Mouse (Mus musculus) embryonic facial prominence, embryonic 10.5 days (tissue): ENCODE data around the gene Slco1b2. TPM values are rescaled to one million over a fixed set of nuclear protein-coding genes. Genes with fewer than 3 reads are reported as not detected.

Source experiments
- DNase-seq: peaks from one replicate; pipeline ENCODE4 v3.0.0-alpha.2; 2017; ENCODE audit warnings: low spot score
- H3K27ac ChIP-seq: fragments of 300-500 bp; sonication (generic); replicated peaks from 2 replicates; pipeline ENCODE4 v1.5.1; 2016; ENCODE audit warnings: mild to moderate bottlenecking
- H3K27me3 ChIP-seq: fragments of 300-500 bp; sonication (generic); replicated peaks from 2 replicates; pipeline ENCODE4 v1.6.1; 2016; ENCODE audit warnings: low read depth, mild to moderate bottlenecking; ENCODE audit not compliant: poor library complexity, severe bottlenecking
- H3K36me3 ChIP-seq: fragments of 300-500 bp; sonication (generic); replicated peaks from 2 replicates; pipeline ENCODE4 v1.6.1; 2016; ENCODE audit warnings: mild to moderate bottlenecking, moderate library complexity
- H3K4me1 ChIP-seq: fragments of 300-500 bp; sonication (generic); 2 replicates; pipeline ENCODE4 v1.6.1; 2016
- H3K4me3 ChIP-seq: fragments of 300-500 bp; sonication (generic); 2 replicates; pipeline ENCODE4 v1.5.1; 2016; ENCODE audit warnings: mild to moderate bottlenecking, moderate library complexity
- H3K9me3 ChIP-seq: fragments of 300-500 bp; sonication (generic); 2 replicates; pipeline ENCODE4 v1.6.1; 2016; ENCODE audit warnings: mild to moderate bottlenecking
- WGBS: fragments of 180-500 bp; shearing (Covaris S2); methylation state at CpG from one replicate; pipeline ENCODE4 v1.1.7; 2016; 5-methylcytosine and 5-hydroxymethylcytosine counted together
- polyA plus RNA-seq: library from polyadenylated mRNA; unstranded; fragments of >200 nt; fragmentation: Nextera tagmentation; extraction: Ambion mirVana; gene quantifications from 2 replicates; pipeline ENCODE4 v1.2.1, GENCODE M21; 2016

Slco1b2 gene
- polyA plus RNA-seq, 1 experiment from 2014 or later, result not detected

- no peaks in the 10 kb centered on the region for H3K4me1 ChIP-seq
- WGBS, result 80% methylated on average over 4 of the region's 4 CpGs
- H3K27me3 ChIP-seq, result no peaks in the 10 kb centered on the region
- DNase-seq, result no peak
- H3K36me3 ChIP-seq, result no peaks in the 10 kb centered on the region
- H3K4me3 ChIP-seq, result no peak overlapping the region
- no peak overlapping the region for H3K27ac ChIP-seq
- H3K9me3 ChIP-seq, result no peaks in the 10 kb centered on the region
Measured at GRCm38 (mm10) chr6:141687008-141687407, 57.7 kb downstream of the Slco1b2 start.

- Histone ChIP-seq H3K9me3 (no peaks in the 10 kb centered on the region), H3K4me1 (no peaks in the 10 kb centered on the region), H3K36me3 (no peaks in the 10 kb centered on the region), H3K4me3 (no peak overlapping the region), H3K27me3 (no peaks in the 10 kb centered on the region), H3K27ac (no peak overlapping the region)
- no peak for DNase-seq
Measured at GRCm38 (mm10) chr6:141691246-141691645, 61.9 kb downstream of the Slco1b2 start.

Other genes starting within 250 kb of the Slco1b2 start
- 0.24 TPM in 1 of 2 replicates, not detected in the other for gene Slco1c1, start 105.2 kb upstream of the Slco1b2 start, polyA plus RNA-seq
- gene Gm5724, start 144.3 kb downstream of the Slco1b2 start, polyA plus RNA-seq, result not detected in 2 replicates
- gene Slco1a4, start 226.7 kb downstream of the Slco1b2 start, polyA plus RNA-seq, result not detected in 2 replicates